Mouse (Mus musculus) stomach, embryonic 16.5 days (tissue): ENCODE measurements around the gene Pde1a. TPM values are rescaled to one million over a fixed set of nuclear protein-coding genes. Genes with fewer than 3 reads are reported as not detected.
A peak's percentile ranks its signal among the peaks of the same experiment; 100 is the strongest.

Experiments
- ATAC-seq: fragments of 200-750 bp; cut with Nextera tagmentation; 2 replicates; pipeline ENCODE4 v1.8.0; 2017; ENCODE audit warnings: moderate number of reproducible peaks, moderate TSS enrichment; ENCODE audit not compliant: insufficient read depth, low FRiP score
- H3K27ac ChIP-seq: fragments of 300-500 bp; sonication (generic); 2 replicates; pipeline ENCODE4 v1.5.1; 2014; ENCODE audit warnings: low read length
- H3K27me3 ChIP-seq: fragments of 300-500 bp; sonication (generic); 2 replicates; pipeline ENCODE4 v1.6.1; 2014; ENCODE audit warnings: low read length, control low read depth, mixed read lengths; ENCODE audit not compliant: control insufficient read depth, insufficient read depth
- H3K36me3 ChIP-seq: fragments of 300-500 bp; sonication (generic); 2 replicates; pipeline ENCODE4 v1.6.1; 2014; ENCODE audit warnings: low read length; ENCODE audit not compliant: control insufficient read depth, insufficient read depth
- H3K4me1 ChIP-seq: fragments of 300-500 bp; sonication (generic); 2 replicates; pipeline ENCODE4 v1.6.1; 2014; ENCODE audit warnings: low read length, control low read depth, mixed read lengths; ENCODE audit not compliant: control insufficient read depth, insufficient read depth
- H3K4me2 ChIP-seq: fragments of 300-500 bp; sonication (generic); 2 replicates; pipeline ENCODE4 v1.6.1; 2014; ENCODE audit warnings: low read depth, low read length, mixed read lengths
- H3K4me3 ChIP-seq: fragments of 300-500 bp; sonication (generic); replicated peaks from 2 replicates; pipeline ENCODE4 v1.5.1; 2014; ENCODE audit warnings: mild to moderate bottlenecking, low read length
- H3K9ac ChIP-seq: fragments of 300-500 bp; sonication (generic); 2 replicates; pipeline ENCODE4 v1.6.1; 2014; ENCODE audit warnings: low read length
- H3K9me3 ChIP-seq: fragments of 300-500 bp; sonication (generic); replicated peaks from 2 replicates; pipeline ENCODE4 v1.6.1; 2016; ENCODE audit warnings: low read length, control low read depth; ENCODE audit not compliant: control insufficient read depth
- WGBS: fragments of 180-500 bp; shearing (Covaris S2); extraction: QIAGEN DNeasy Blood & Tissue Kit; methylation state at CpG from one replicate; pipeline ENCODE4 v1.1.7; 2014; 5-methylcytosine and 5-hydroxymethylcytosine counted together
- polyA plus RNA-seq: library from polyadenylated mRNA; unstranded; fragments of >200 nt; fragmentation: Nextera tagmentation; extraction: Ambion mirVana; gene quantifications from 2 replicates; pipeline ENCODE4 v1.2.1, GENCODE M21; 2015

Gene Pde1a
- 37.7 and 40.2 TPM in 2 replicates for polyA plus RNA-seq

- ATAC-seq = peak; percentile 72; the same call in 1 of the 2 replicates
- Histone ChIP-seq H3K27ac (no peak within 1 kb of the TSS), H3K9me3 (no peaks in the 10 kb centered on the region), H3K27me3 (no peaks in the 10 kb centered on the region), H3K9ac (0 out of 2 replicates have a peak within 1 kb of the TSS, but pooled peaks have one; percentile 13), H3K4me2 (peak within 1 kb of the TSS; percentile 47), H3K4me3 (peak within 1 kb of the TSS; percentile 34), H3K36me3 (no peaks in the 10 kb centered on the region), H3K4me1 (no peaks in the 10 kb centered on the region)
- WGBS = 9% methylated on average over 21 of the region's 21 CpGs
Measured at GRCm38 (mm10) chr2:80128861-80129698, at the start of gene Pde1a. Gene Pde1a, minus strand, starts transcription at chr2:80129458.

GRCm38 (mm10) chr2:80178608-80179280, 49.5 kb upstream of the Pde1a start:
- H3K4me2 ChIP-seq = no peak overlapping the region
- ATAC-seq = no peak
- no peak overlapping the region for H3K27ac ChIP-seq
- 30% methylated on average over 4 of the region's 4 CpGs for WGBS
- no peaks in the 10 kb centered on the region for H3K36me3 ChIP-seq
- no peaks in the 10 kb centered on the region for H3K9me3 ChIP-seq
- H3K4me1 ChIP-seq = 0 out of 2 replicates have a peak, but pooled peaks cover 4% of the 10 kb centered on the region
- H3K4me3 ChIP-seq = no peak overlapping the region
- no peaks in the 10 kb centered on the region for H3K27me3 ChIP-seq
- no peak overlapping the region for H3K9ac ChIP-seq

- Histone ChIP-seq H3K4me1 (0 out of 2 replicates have a peak, but pooled peaks cover 4% of the 10 kb centered on the region), H3K27ac (no peak overlapping the region), H3K4me3 (no peak overlapping the region), H3K9ac (no peak overlapping the region), H3K27me3 (no peaks in the 10 kb centered on the region), H3K9me3 (no peaks in the 10 kb centered on the region), H3K36me3 (no peaks in the 10 kb centered on the region), H3K4me2 (no peak overlapping the region)
- ATAC-seq = no peak
- WGBS = 41% methylated on average over 3 of the region's 3 CpGs
Measured at GRCm38 (mm10) chr2:80178154-80178553, 48.9 kb upstream of the Pde1a start.

GRCm38 (mm10) chr2:80168103-80168502, 38.8 kb upstream of the Pde1a start:
- Histone ChIP-seq H3K4me3 (no peak overlapping the region), H3K9me3 (no peaks in the 10 kb centered on the region), H3K9ac (no peak overlapping the region), H3K4me1 (no peaks in the 10 kb centered on the region), H3K27me3 (no peaks in the 10 kb centered on the region), H3K4me2 (no peak overlapping the region), H3K27ac (no peak overlapping the region), H3K36me3 (no peaks in the 10 kb centered on the region)
- no peak for ATAC-seq
- 88% methylated on average over 1 of the region's 1 CpGs for WGBS

GRCm38 (mm10) chr2:80158784-80159183, 29.5 kb upstream of the Pde1a start:
- 68% methylated on average over 2 of the region's 2 CpGs for WGBS
- no peak overlapping the region for H3K4me3 ChIP-seq
- H3K36me3 ChIP-seq = no peaks in the 10 kb centered on the region
- no peaks in the 10 kb centered on the region for H3K4me1 ChIP-seq
- no peaks in the 10 kb centered on the region for H3K9me3 ChIP-seq
- no peak overlapping the region for H3K9ac ChIP-seq
- no peak overlapping the region for H3K27ac ChIP-seq
- no peaks in the 10 kb centered on the region for H3K27me3 ChIP-seq
- H3K4me2 ChIP-seq = no peak overlapping the region
- no peak for ATAC-seq

GRCm38 (mm10) chr2:80158196-80158595, 28.9 kb upstream of the Pde1a start:
- H3K9ac ChIP-seq = no peak overlapping the region
- no peak overlapping the region for H3K4me2 ChIP-seq
- no peaks in the 10 kb centered on the region for H3K27me3 ChIP-seq
- H3K4me1 ChIP-seq = no peaks in the 10 kb centered on the region
- H3K4me3 ChIP-seq = no peak overlapping the region
- H3K36me3 ChIP-seq = no peaks in the 10 kb centered on the region
- no peak overlapping the region for H3K27ac ChIP-seq
- WGBS = 77% methylated on average over 3 of the region's 3 CpGs
- no peak for ATAC-seq
- no peaks in the 10 kb centered on the region for H3K9me3 ChIP-seq

GRCm38 (mm10) chr2:80150019-80150418, 20.8 kb upstream of the Pde1a start:
- Histone ChIP-seq H3K4me2 (no peak overlapping the region), H3K4me3 (no peak overlapping the region), H3K36me3 (no peaks in the 10 kb centered on the region), H3K27ac (no peak overlapping the region), H3K4me1 (no peaks in the 10 kb centered on the region), H3K9ac (no peak overlapping the region), H3K27me3 (no peaks in the 10 kb centered on the region), H3K9me3 (no peaks in the 10 kb centered on the region)
- 60% methylated on average over 6 of the region's 6 CpGs for WGBS
- ATAC-seq = no peak

- Histone ChIP-seq H3K27ac (no peak overlapping the region), H3K4me1 (no peaks in the 10 kb centered on the region), H3K9me3 (no peaks in the 10 kb centered on the region), H3K27me3 (no peaks in the 10 kb centered on the region), H3K36me3 (no peaks in the 10 kb centered on the region), H3K9ac (no peak overlapping the region), H3K4me3 (no peak overlapping the region), H3K4me2 (no peak overlapping the region)
- 87% methylated on average over 3 of the region's 3 CpGs for WGBS
- ATAC-seq = no peak
Measured at GRCm38 (mm10) chr2:80149332-80149731, 20.1 kb upstream of the Pde1a start.

GRCm38 (mm10) chr2:80135076-80135475, 5.8 kb upstream of the Pde1a start:
- 63% methylated on average over 3 of the region's 3 CpGs for WGBS

More at GRCm38 (mm10) chr2:80135076-80135475, 5.8 kb upstream of the Pde1a start:
- Histone ChIP-seq H3K36me3 (no peaks in the 10 kb centered on the region), H3K4me3 (no peak overlapping the region), H3K9ac (no peak overlapping the region), H3K27ac (no peak overlapping the region), H3K4me2 (no peak overlapping the region), H3K9me3 (no peaks in the 10 kb centered on the region), H3K27me3 (no peaks in the 10 kb centered on the region), H3K4me1 (no peaks in the 10 kb centered on the region)
- no peak for ATAC-seq
